Mouse (Mus musculus) liver, postnatal 0 days (tissue): Measurements from ENCODE around the gene Caskin2. TPM values are rescaled to one million over a fixed set of nuclear protein-coding genes. Genes with fewer than 3 reads are reported as not detected.

Source experiments
- ATAC-seq: fragments of 200-750 bp; cut with Nextera tagmentation; 2 replicates; pipeline ENCODE4 v1.8.0; 2017; ENCODE audit warnings: mild to moderate bottlenecking, moderate library complexity
- DNase-seq: peaks from one replicate; pipeline ENCODE4 v3.0.0-alpha.2; 2016
- H3K27ac ChIP-seq: fragments of 300-500 bp; sonication (generic); 2 replicates; pipeline ENCODE4 v1.5.1; 2014; ENCODE audit warnings: antibody characterized with exemption, moderate library complexity, mild to moderate bottlenecking, low read depth
- H3K27me3 ChIP-seq: fragments of 300-500 bp; sonication (generic); 2 replicates; pipeline ENCODE4 v1.6.1; 2014; ENCODE audit warnings: low read length, control low read depth, mixed read lengths; ENCODE audit not compliant: insufficient read depth
- H3K36me3 ChIP-seq: fragments of 300-500 bp; sonication (generic); replicated peaks from 2 replicates; pipeline ENCODE4 v1.6.1; 2014; ENCODE audit warnings: mild to moderate bottlenecking, control low read depth, low read length, moderate library complexity, mixed read lengths; ENCODE audit not compliant: insufficient read depth
- H3K4me1 ChIP-seq: fragments of 300-500 bp; sonication (generic); 2 replicates; pipeline ENCODE4 v1.6.1; 2014; ENCODE audit warnings: antibody characterized with exemption, mild to moderate bottlenecking, control low read depth; ENCODE audit not compliant: insufficient read depth
- H3K4me2 ChIP-seq: fragments of 300-500 bp; sonication (generic); 2 replicates; pipeline ENCODE4 v1.6.1; 2014; ENCODE audit warnings: low read depth, mild to moderate bottlenecking, low read length, moderate library complexity, mixed read lengths
- H3K4me3 ChIP-seq: fragments of 300-500 bp; sonication (generic); 2 replicates; pipeline ENCODE4 v1.5.1; 2014; ENCODE audit warnings: low read depth, low read length
- H3K9ac ChIP-seq: fragments of 300-500 bp; sonication (generic); replicated peaks from 2 replicates; pipeline ENCODE4 v1.6.1; 2014; ENCODE audit warnings: mild to moderate bottlenecking, moderate library complexity
- H3K9me3 ChIP-seq: fragments of 300-500 bp; sonication (generic); 2 replicates; pipeline ENCODE4 v1.6.1; 2016; ENCODE audit warnings: mild to moderate bottlenecking, control low read depth, low read length, mixed read lengths
- CTCF ChIP-seq: sonication (generic); IDR thresholded peaks from 2 replicates; pipeline ENCODE4 v1.5.1; 2016; ENCODE audit warnings: antibody characterized with exemption, low read depth
- EP300 ChIP-seq: IDR thresholded peaks from 2 replicates; pipeline ENCODE4 v1.6.1; 2016; ENCODE audit warnings: antibody characterized with exemption, low read depth, mild to moderate bottlenecking
- WGBS: fragments of 180-500 bp; shearing (Covaris S2); extraction: QIAGEN DNeasy Blood & Tissue Kit; methylation state at CpG from one replicate; pipeline ENCODE4 v1.1.7; 2014; ENCODE audit not compliant: insufficient replicate concordance; 5-methylcytosine and 5-hydroxymethylcytosine counted together
- polyA plus RNA-seq: library from polyadenylated mRNA; unstranded; fragments of >200 nt; fragmentation: Nextera tagmentation; extraction: Ambion mirVana; gene quantifications from 2 replicates; pipeline ENCODE4 v1.2.1, GENCODE M21; 2015

Gene Caskin2
- polyA plus RNA-seq, 1 experiment from 2014 or later = 3.3 TPM

DNA sequence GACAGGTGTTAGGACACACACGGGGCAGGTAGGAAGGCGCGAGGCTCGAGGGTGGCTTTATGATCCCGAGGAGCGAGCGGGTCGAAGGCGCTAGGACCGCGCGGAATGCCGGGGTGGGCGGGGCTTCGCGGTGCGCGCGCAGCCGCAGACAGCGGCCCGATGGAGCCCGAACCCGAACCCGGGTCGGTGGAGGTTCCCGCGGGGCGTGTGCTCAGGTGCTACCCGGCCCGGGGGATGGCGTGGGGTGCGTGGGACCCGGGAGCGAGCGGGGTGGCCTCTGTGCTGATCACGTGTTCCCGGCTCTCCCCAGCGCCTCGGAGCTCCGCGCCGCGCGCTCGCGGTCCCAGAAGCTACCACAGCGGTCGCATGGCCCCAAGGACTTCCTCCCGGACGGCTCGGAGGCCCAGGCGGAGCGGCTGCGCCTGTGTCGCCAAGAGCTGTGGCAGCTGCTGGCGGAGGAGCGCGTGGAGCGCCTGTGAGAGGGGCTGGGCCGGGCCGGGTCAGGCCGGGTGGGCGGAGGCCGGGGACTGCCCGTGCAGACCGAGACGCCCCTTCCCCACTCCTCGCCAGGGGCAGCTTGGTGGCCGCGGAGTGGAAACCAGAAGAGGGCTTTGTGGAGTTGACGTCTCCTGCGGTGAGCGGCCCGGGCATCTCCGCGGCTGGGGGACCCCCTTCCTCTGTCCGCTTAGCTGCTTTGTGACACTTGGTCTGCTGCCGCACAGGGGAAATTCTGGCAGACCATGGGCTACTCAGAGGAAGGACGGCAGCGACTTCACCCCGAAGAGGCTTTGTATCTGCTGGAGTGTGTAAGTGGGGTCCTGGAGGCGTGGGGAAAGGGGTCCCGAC, 1.4 kb upstream of the Caskin2 start, which contains the start of gene Tsen54:
Gene Tsen54 (plus strand): TSS at position 120 of the 846 bp plus-strand sequence.
- H3K27ac ChIP-seq = peak within 1 kb of the TSS; percentile 82
- peak within 1 kb of the TSS; percentile 96 for H3K4me2 ChIP-seq
- DNase-seq = peak; percentile 91
- H3K27me3 ChIP-seq = no peaks in the 10 kb centered on the region
- H3K36me3 ChIP-seq = 0 out of 2 replicates have a peak, but pooled peaks cover 3% of the 10 kb centered on the region
- H3K4me1 ChIP-seq = peaks cover 37% of the 10 kb centered on the region
- H3K9ac ChIP-seq = peak within 1 kb of the TSS; percentile 67
- H3K9me3 ChIP-seq = no peaks in the 10 kb centered on the region
- under 1% methylated on average over 80 of the region's 84 CpGs for WGBS
- TF ChIP-seq EP300 (no peak), CTCF (no peak)
- ATAC-seq = peak; percentile 54
- peak within 1 kb of the TSS; percentile 91 for H3K4me3 ChIP-seq

DNA sequence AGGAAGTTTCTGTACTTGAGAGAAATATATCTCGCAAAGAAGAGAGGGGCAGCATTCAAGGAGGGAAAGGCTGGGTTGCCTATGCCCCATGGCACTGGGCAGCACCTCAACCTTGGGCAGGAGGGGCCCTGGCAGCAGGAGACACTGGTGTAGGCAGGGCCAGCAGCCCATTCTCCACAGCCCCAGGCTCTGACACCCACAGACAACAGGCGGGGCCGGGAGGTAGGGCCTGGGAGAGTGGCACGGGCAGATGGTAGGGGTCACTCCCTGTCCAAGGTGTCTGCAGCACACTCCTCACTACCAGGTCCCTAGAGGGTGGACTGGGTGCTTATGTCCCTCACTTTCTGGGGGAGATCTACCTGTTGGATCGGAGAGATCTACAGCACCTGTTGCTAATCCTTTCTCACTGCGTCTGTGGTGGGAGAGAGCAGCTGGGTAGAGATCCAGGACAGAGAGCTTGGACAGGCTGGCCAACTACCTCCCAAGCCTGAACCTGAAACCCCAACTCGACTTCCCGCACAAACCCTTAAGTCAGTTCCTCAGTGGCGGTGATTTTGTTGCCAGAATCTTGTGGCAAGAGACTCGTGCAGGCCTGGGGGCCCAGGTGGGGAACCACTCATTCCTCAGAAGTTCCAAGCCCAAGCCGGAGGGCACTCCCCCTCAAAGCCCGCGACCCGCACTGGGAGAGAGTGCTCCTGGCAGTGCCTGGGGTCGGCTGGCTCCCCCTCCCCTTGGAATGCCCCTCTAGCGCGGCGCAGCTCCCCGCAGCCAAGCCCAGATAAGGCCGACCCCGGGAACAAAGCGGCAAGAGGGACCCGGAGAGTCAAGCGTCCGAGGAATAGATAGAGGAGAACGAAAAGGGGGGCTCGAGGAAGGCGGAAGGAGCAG, 662 bp downstream of the Caskin2 start:
- Histone ChIP-seq H3K9ac (peak overlapping the region; percentile 82), H3K27me3 (no peaks in the 10 kb centered on the region), H3K4me3 (peak overlapping the region; percentile 91), H3K27ac (peak overlapping the region; percentile 82), H3K9me3 (no peaks in the 10 kb centered on the region), H3K4me2 (peak overlapping the region; percentile 96), H3K36me3 (no peaks in the 10 kb centered on the region), H3K4me1 (peaks cover 50% of the 10 kb centered on the region)
- WGBS = 9% methylated on average over 28 of the region's 28 CpGs
- ATAC-seq (no peak), DNase-seq (peak; percentile 51)
- TF ChIP-seq CTCF = no peak
- no peak for TF ChIP-seq EP300

DNA sequence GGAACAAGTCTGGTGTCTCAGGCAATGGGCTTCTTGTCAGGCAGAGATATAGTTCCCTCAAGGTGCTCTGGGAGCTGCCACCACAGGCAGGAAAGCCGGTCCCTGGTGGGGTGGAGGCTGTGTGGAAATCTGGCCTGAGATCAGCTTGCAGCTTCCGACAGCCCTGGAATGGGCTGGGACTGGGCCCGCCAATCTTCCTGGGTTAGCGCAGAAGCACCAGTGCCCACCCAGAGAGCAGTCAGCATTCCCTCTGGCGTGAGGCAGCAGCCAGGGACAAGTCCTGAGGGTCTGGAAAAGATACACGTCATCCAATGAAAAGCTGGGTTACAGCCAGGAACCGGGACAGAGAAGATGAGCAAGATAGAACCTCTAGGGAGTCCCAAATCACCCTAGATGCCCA, 1.3 kb downstream of the Caskin2 start:
- no peak for DNase-seq
- ATAC-seq = no peak
- TF ChIP-seq CTCF (no peak), EP300 (no peak)
- H3K9me3 ChIP-seq = no peaks in the 10 kb centered on the region
- H3K4me3 ChIP-seq = peak overlapping the region; percentile 91
- 70% methylated on average over 7 of the region's 7 CpGs for WGBS
- no peaks in the 10 kb centered on the region for H3K36me3 ChIP-seq
- H3K9ac ChIP-seq = peak overlapping the region; percentile 82
- peaks cover 50% of the 10 kb centered on the region for H3K4me1 ChIP-seq
- H3K4me2 ChIP-seq = peak overlapping the region; percentile 96
- H3K27ac ChIP-seq = no peak overlapping the region
- H3K27me3 ChIP-seq = no peaks in the 10 kb centered on the region

- TF ChIP-seq CTCF = no peak
- TF ChIP-seq EP300 = no peak
- Histone ChIP-seq H3K36me3 (no peaks in the 10 kb centered on the region), H3K27ac (no peak overlapping the region), H3K4me1 (peaks cover 50% of the 10 kb centered on the region), H3K4me3 (peak overlapping the region; percentile 24; the same call in 1 of the 2 replicates), H3K27me3 (no peaks in the 10 kb centered on the region), H3K9ac (no peak overlapping the region), H3K9me3 (no peaks in the 10 kb centered on the region), H3K4me2 (peak overlapping the region; percentile 96)
- 82% methylated on average over 20 of the region's 20 CpGs for WGBS
- ATAC-seq (no peak), DNase-seq (no peak)
These were observed 1.9 kb downstream of the Caskin2 start for GRCm38 (mm10) chr11:115811381-115812093.

DNA sequence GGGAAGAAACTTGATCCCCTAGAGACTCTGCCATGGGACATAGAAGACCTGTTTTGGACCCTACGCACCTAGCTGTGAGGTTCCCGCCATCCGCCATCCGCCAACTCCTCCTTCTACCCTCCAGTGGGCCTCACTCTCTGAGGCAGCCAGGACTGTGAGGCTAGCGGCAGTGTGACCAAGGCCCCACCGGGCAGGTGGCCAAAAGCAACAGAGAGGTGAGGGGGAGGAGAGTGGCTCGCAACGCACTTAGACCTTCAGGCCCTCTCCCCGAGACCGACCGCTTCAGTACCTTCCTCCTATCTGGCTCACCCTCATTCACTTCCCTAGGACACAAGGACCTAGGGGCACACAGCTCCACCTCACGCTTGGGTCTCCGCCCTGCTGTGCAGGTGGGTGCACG, 3.1 kb downstream of the Caskin2 start:
- Histone ChIP-seq H3K4me3 (peak overlapping the region; percentile 15; the same call in 1 of the 2 replicates), H3K4me1 (peaks cover 47% of the 10 kb centered on the region), H3K27ac (peak overlapping the region; percentile 82), H3K36me3 (no peaks in the 10 kb centered on the region; the same call in 1 of the 2 replicates), H3K27me3 (no peaks in the 10 kb centered on the region), H3K9ac (peak overlapping the region; percentile 54), H3K9me3 (no peaks in the 10 kb centered on the region), H3K4me2 (peak overlapping the region; percentile 62)
- WGBS = 61% methylated on average over 14 of the region's 14 CpGs
- no peak for TF ChIP-seq CTCF
- no peak for TF ChIP-seq EP300
- ATAC-seq = peak; percentile 25; the same call in 1 of the 2 replicates
- DNase-seq = peak; percentile 81
